16 mouse cellular contexts compared by ENCODE assay signal in the genomic region with DNA sequence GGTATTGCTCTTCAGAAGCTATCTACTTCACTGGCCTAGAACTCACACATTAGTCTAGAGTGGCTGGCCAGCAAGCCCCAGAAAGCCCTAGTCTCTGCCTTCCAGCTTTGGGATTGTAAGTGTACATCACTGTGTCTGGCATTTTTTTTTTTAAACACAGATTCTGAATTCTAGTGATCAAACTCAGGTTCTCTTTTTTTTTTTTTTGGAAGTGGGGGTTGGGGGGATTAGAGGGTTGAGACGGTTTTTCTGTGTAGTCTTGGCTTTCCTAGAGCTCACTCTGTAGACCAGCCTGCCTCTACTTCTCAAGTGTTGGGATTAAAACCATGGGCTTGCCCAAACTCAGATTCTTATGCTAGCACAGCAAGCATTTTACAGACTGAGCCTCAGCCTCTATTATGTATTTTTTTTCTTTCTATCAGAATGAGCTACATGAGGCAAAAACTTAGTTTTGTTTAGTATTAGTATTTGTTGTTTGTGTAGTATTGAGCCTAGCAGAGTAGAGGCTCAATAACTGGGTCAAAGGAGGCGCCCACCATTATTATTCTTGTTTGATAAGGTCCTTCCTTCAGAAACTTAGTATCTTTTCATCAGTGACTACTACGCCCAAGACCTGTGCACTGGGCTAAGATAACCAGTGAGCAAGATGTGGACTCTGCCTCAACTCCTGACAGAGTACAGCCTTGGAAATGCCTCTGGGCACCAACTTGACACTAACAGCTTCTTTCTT. TPM values are rescaled to one million over a fixed set of nuclear protein-coding genes. Genes with fewer than 3 reads are reported as not detected.
DNase-seq lines count a peak whose midpoint lies in the region; TF ChIP-seq lines count a peak whose summit lies in the region.
"Had no signal": no experiment of that assay in that cellular context is flagged by ENCODE, and none has a peak within 500 bp of the region (broad histone marks: within the 10 kb centered on the region; RNA-seq: fewer than 3 reads in every experiment).

No protein-coding gene starts in this region.

- H3K4me3 ChIP-seq in kidney, adult 2 months (ENCODE audit: insufficient read depth, low read depth, low read length), result no peak overlapping the region
- no peak overlapping the region for H3K4me3 ChIP-seq in thymus, adult 2 months (ENCODE audit: control insufficient read depth, insufficient read depth, low read length)
- H3K4me3 ChIP-seq in small intestine, adult 2 months (ENCODE audit: low read depth, low read length), result no peak overlapping the region
- H3K4me3 ChIP-seq: embryonic facial prominence, embryonic 12.5 days; forebrain, embryonic 15.5 days; lung, embryonic 15.5 days; myocyte had no signal

- H3K4me1 ChIP-seq in kidney, adult 2 months (ENCODE audit: control insufficient read depth, insufficient read depth, low read length), result peaks cover 50% of the 10 kb centered on the region
- H3K4me1 ChIP-seq in thymus, adult 2 months (replicated peaks; ENCODE audit: control insufficient read depth, insufficient read depth, low read length), result peaks cover 48% of the 10 kb centered on the region
- H3K4me1 ChIP-seq in small intestine, adult 2 months (ENCODE audit: control insufficient read depth, insufficient read depth, insufficient read length, low read length), result peaks cover 50% of the 10 kb centered on the region; the same call in 1 of the 2 replicates

- TF ChIP-seq CTCF in kidney, adult 2 months (conservative IDR thresholded peaks at IDR 0.05; ENCODE audit: insufficient read depth, insufficient read length, low read depth, low read length), result no peak
- TF ChIP-seq CTCF in thymus, adult 2 months (IDR thresholded peaks at IDR 0.05; ENCODE audit: borderline replicate concordance, control insufficient read depth, extremely low read depth, insufficient read depth, low read length, poor library complexity), result no peak
- no peak for TF ChIP-seq CTCF in small intestine, adult 2 months (IDR thresholded peaks at IDR 0.05; ENCODE audit: extremely low read depth, insufficient read length, insufficient replicate concordance, low read depth, low read length)

- DNase-seq in kidney, adult 2 months, result no peak
- DNase-seq in kidney, postnatal 10 days, result no peak
- no peak for DNase-seq in thymus, adult 2 months
- no peak for DNase-seq in thymus, postnatal 10 days (ENCODE audit: low spot score in 2 of 2)
- peak; percentile 63 for DNase-seq in liver
- no peak for DNase-seq in embryo, embryonic 10 days (ENCODE audit: low spot score)
- no peak for DNase-seq in gastrocnemius, postnatal 36 days
- DNase-seq: cerebellum, adult 18-20 months; kidney, postnatal 14 days; spleen, adult 18-20 months had no signal

- H3K27me3 ChIP-seq in kidney, adult 2 months (replicated peaks; ENCODE audit: control insufficient read depth, insufficient read depth, low read length), result no peaks in the 10 kb centered on the region
- H3K27me3 ChIP-seq in thymus, adult 2 months (ENCODE audit: control insufficient read depth, insufficient read depth, low read length), result no peaks in the 10 kb centered on the region
- no peaks in the 10 kb centered on the region for H3K27me3 ChIP-seq in small intestine, adult 2 months (ENCODE audit: control insufficient read depth, insufficient read depth, low read length)
- H3K27me3 ChIP-seq: embryonic facial prominence, embryonic 12.5 days; forebrain, embryonic 15.5 days; lung, embryonic 15.5 days had no signal

- H3K36me3 ChIP-seq in kidney, adult 2 months (ENCODE audit: control insufficient read depth, insufficient read depth, low read length), result peaks cover 2% of the 10 kb centered on the region; the same call in 1 of the 2 replicates
- peaks cover 27% of the 10 kb centered on the region; the same call in 1 of the 2 replicates for H3K36me3 ChIP-seq in thymus, adult 2 months (ENCODE audit: control insufficient read depth, insufficient read depth, low read length)
- peaks cover 6% of the 10 kb centered on the region; the same call in 1 of the 2 replicates for H3K36me3 ChIP-seq in small intestine, adult 2 months (ENCODE audit: control insufficient read depth, insufficient read depth, low read length)
- H3K36me3 ChIP-seq: forebrain, embryonic 15.5 days; lung, embryonic 15.5 days had no signal

- 75% methylated on average over 3 of the region's 3 CpGs for WGBS in kidney, adult 2 months
- WGBS in thymus, adult 2 months, result 88% methylated on average over 3 of the region's 3 CpGs
- WGBS in small intestine, adult 2 months, result 59% methylated on average over 3 of the region's 3 CpGs

- intact Hi-C loops in gastrocnemius, postnatal 36 days (cut with DNase I), result loop anchor here (5.0 kb wide), 1 partner anchor 37 kb away; no protein-coding TSS in a partner anchor

- peak overlapping the region; percentile 24; the same call in 1 of the 2 replicates for H3K27ac ChIP-seq in kidney, adult 2 months (ENCODE audit: insufficient read depth, low read depth, low read length)
- H3K27ac ChIP-seq in thymus, adult 2 months (ENCODE audit: control insufficient read depth, insufficient read depth, low read length), result 0 out of 2 replicates have a peak overlapping the region, but pooled peaks have one; percentile 15
- peak overlapping the region; percentile 64; the same call in 1 of the 2 replicates for H3K27ac ChIP-seq in small intestine, adult 2 months (ENCODE audit: insufficient read depth, low read depth, low read length)
- H3K27ac ChIP-seq: embryonic facial prominence, embryonic 12.5 days; forebrain, embryonic 15.5 days; hindbrain, embryonic 14.5 days; lung, embryonic 15.5 days had no signal

- no peak for TF ChIP-seq POLR2A in kidney, adult 2 months (IDR thresholded peaks at IDR 0.05; ENCODE audit: low read depth, low read length)
- TF ChIP-seq POLR2A in thymus, adult 2 months (IDR thresholded peaks at IDR 0.05; ENCODE audit: control insufficient read depth, extremely low read depth, insufficient read depth, low read length, poor library complexity), result no peak
- no peak for TF ChIP-seq POLR2A in small intestine, adult 2 months (IDR thresholded peaks at IDR 0.05; ENCODE audit: low read depth, low read length)

RNA-seq across cellular contexts. Expression of a gene that starts 6.9 kb away (rescaled TPM):
- 126 and 129 TPM in 2 replicates for polyA plus RNA-seq in kidney, adult 2 months (2012; rRNA removed)
- polyA plus RNA-seq in thymus, adult 2 months (2012; rRNA removed), result 205 and 207 TPM in 2 replicates
- 20.7 and 53.8 TPM in 2 replicates for polyA plus RNA-seq in small intestine, adult 2 months (2012; rRNA removed)
- 10 to 100 TPM; 15.4 to 17.6 TPM for total RNA-seq in gastrocnemius, postnatal 36 days (2021)

RNA-seq across cellular contexts. Expression of a gene that starts 23.2 kb away (rescaled TPM):
- 0.22 and 0.39 TPM in 2 replicates for polyA plus RNA-seq in kidney, adult 2 months (2012; rRNA removed)
- 16.1 and 19.1 TPM in 2 replicates for polyA plus RNA-seq in thymus, adult 2 months (2012; rRNA removed)
- 0.52 and 1.3 TPM in 2 replicates for polyA plus RNA-seq in small intestine, adult 2 months (2012; rRNA removed)
- total RNA-seq in gastrocnemius, postnatal 36 days (2021), result 1 to 10 TPM; 1.4 to 1.9 TPM
